Mouse (Mus musculus) kidney, postnatal 0 days (tissue): ENCODE results near the gene Sidt1. TPM values are rescaled to one million over a fixed set of nuclear protein-coding genes. Genes with fewer than 3 reads are reported as not detected.

Experiments
- ATAC-seq: fragments of 200-750 bp; cut with Nextera tagmentation; replicated peaks from 2 replicates; pipeline ENCODE4 v1.8.0; 2017; ENCODE audit warnings: low read depth, moderate number of reproducible peaks, moderate TSS enrichment, moderate library complexity; ENCODE audit not compliant: low FRiP score
- DNase-seq: peaks from one replicate; pipeline ENCODE4 v3.0.0-alpha.2; 2016; ENCODE audit warnings: low spot score
- H3K27ac ChIP-seq: fragments of 300-500 bp; sonication (generic); 2 replicates; pipeline ENCODE4 v1.5.1; 2014; ENCODE audit warnings: mild to moderate bottlenecking
- H3K27me3 ChIP-seq: fragments of 300-500 bp; sonication (generic); 2 replicates; pipeline ENCODE4 v1.6.1; 2014; ENCODE audit warnings: low read length, mixed read lengths; ENCODE audit not compliant: insufficient read depth
- H3K36me3 ChIP-seq: fragments of 300-500 bp; sonication (generic); 2 replicates; pipeline ENCODE4 v1.6.1; 2014; ENCODE audit warnings: low read length, mixed read lengths; ENCODE audit not compliant: insufficient read depth
- H3K4me1 ChIP-seq: fragments of 300-500 bp; sonication (generic); replicated peaks from 2 replicates; pipeline ENCODE4 v1.6.1; 2014; ENCODE audit warnings: antibody characterized with exemption, low read length, mixed read lengths; ENCODE audit not compliant: insufficient read depth
- H3K4me2 ChIP-seq: fragments of 300-500 bp; sonication (generic); 2 replicates; pipeline ENCODE4 v1.6.1; 2014; ENCODE audit warnings: mild to moderate bottlenecking, low read length, moderate library complexity, mixed read lengths
- H3K4me3 ChIP-seq: fragments of 300-500 bp; sonication (generic); replicated peaks from 2 replicates; pipeline ENCODE4 v1.5.1; 2014; ENCODE audit warnings: low read depth, low read length
- H3K9ac ChIP-seq: fragments of 300-500 bp; sonication (generic); 2 replicates; pipeline ENCODE4 v1.6.1; 2014; ENCODE audit warnings: low read depth, low read length
- H3K9me3 ChIP-seq: fragments of 300-500 bp; sonication (generic); replicated peaks from 2 replicates; pipeline ENCODE4 v1.6.1; 2016; ENCODE audit warnings: low read length, inconsistent platforms, mixed read lengths
- CTCF ChIP-seq: IDR thresholded peaks from 2 replicates; pipeline ENCODE4 v1.5.1; 2016; ENCODE audit warnings: antibody characterized with exemption, low read depth, mild to moderate bottlenecking, moderate library complexity
- WGBS: fragments of 180-500 bp; shearing (Covaris S2); extraction: QIAGEN DNeasy Blood & Tissue Kit; methylation state at CpG from one replicate; pipeline ENCODE4 v1.1.7; 2014; 5-methylcytosine and 5-hydroxymethylcytosine counted together
- polyA plus RNA-seq: library from polyadenylated mRNA; unstranded; fragments of >200 nt; fragmentation: Nextera tagmentation; extraction: Ambion mirVana; gene quantifications from 2 replicates; pipeline ENCODE4 v1.2.1, GENCODE M21; 2015

Sidt1 gene
- polyA plus RNA-seq, 1 experiment from 2014 or later, result 1.4 TPM

GRCm38 (mm10) chr16:44226706-44227291, 106.2 kb downstream of the Sidt1 start:
- Histone ChIP-seq H3K27me3 (no peaks in the 10 kb centered on the region), H3K4me1 (no peaks in the 10 kb centered on the region), H3K9ac (no peak overlapping the region), H3K36me3 (0 out of 2 replicates have a peak, but pooled peaks cover 2% of the 10 kb centered on the region), H3K4me2 (no peak overlapping the region), H3K9me3 (no peaks in the 10 kb centered on the region), H3K4me3 (no peak overlapping the region), H3K27ac (no peak overlapping the region)
- 77% methylated on average over 13 of the region's 13 CpGs for WGBS
- TF ChIP-seq CTCF, result no peak
- ATAC-seq (no peak), DNase-seq (no peak)

GRCm38 (mm10) chr16:44221463-44221862, 111.5 kb downstream of the Sidt1 start:
- H3K4me3 ChIP-seq, result no peak overlapping the region
- 74% methylated on average over 6 of the region's 6 CpGs for WGBS
- no peak overlapping the region for H3K27ac ChIP-seq
- ATAC-seq (no peak), DNase-seq (no peak)
- H3K36me3 ChIP-seq, result peaks cover 41% of the 10 kb centered on the region
- H3K27me3 ChIP-seq, result no peaks in the 10 kb centered on the region
- no peaks in the 10 kb centered on the region for H3K9me3 ChIP-seq
- no peak for TF ChIP-seq CTCF
- no peaks in the 10 kb centered on the region for H3K4me1 ChIP-seq
- H3K9ac ChIP-seq, result no peak overlapping the region
- no peak overlapping the region for H3K4me2 ChIP-seq

- 98% methylated on average over 7 of the region's 7 CpGs for WGBS
- Histone ChIP-seq H3K4me1 (no peaks in the 10 kb centered on the region), H3K4me3 (no peak overlapping the region), H3K9ac (no peak overlapping the region), H3K27ac (no peak overlapping the region), H3K4me2 (no peak overlapping the region), H3K27me3 (no peaks in the 10 kb centered on the region), H3K9me3 (no peaks in the 10 kb centered on the region), H3K36me3 (peaks cover 54% of the 10 kb centered on the region)
- TF ChIP-seq CTCF, result no peak
- ATAC-seq, result no peak
- no peak for DNase-seq
Measured at GRCm38 (mm10) chr16:44216417-44216816, 116.6 kb downstream of the Sidt1 start.

- Histone ChIP-seq H3K9ac (no peak overlapping the region), H3K4me2 (no peak overlapping the region), H3K27me3 (no peaks in the 10 kb centered on the region), H3K4me3 (no peak overlapping the region), H3K9me3 (no peaks in the 10 kb centered on the region), H3K27ac (no peak overlapping the region), H3K36me3 (peaks cover 48% of the 10 kb centered on the region), H3K4me1 (no peaks in the 10 kb centered on the region)
- WGBS, result 93% methylated on average over 9 of the region's 9 CpGs
- TF ChIP-seq CTCF, result no peak
- ATAC-seq (no peak), DNase-seq (no peak)
Measured at GRCm38 (mm10) chr16:44215513-44215912, 117.5 kb downstream of the Sidt1 start.

- TF ChIP-seq CTCF, result no peak
- Histone ChIP-seq H3K9me3 (no peaks in the 10 kb centered on the region), H3K4me2 (no peak overlapping the region), H3K9ac (no peak overlapping the region), H3K4me3 (no peak overlapping the region), H3K27ac (no peak overlapping the region), H3K36me3 (peaks cover 26% of the 10 kb centered on the region), H3K27me3 (no peaks in the 10 kb centered on the region), H3K4me1 (no peaks in the 10 kb centered on the region)
- 86% methylated on average over 7 of the region's 7 CpGs for WGBS
- ATAC-seq (no peak), DNase-seq (no peak)
Measured at GRCm38 (mm10) chr16:44212703-44213102, 120.3 kb downstream of the Sidt1 start.

GRCm38 (mm10) chr16:44211054-44211414, 122.0 kb downstream of the Sidt1 start:
- no peak for TF ChIP-seq CTCF

More at GRCm38 (mm10) chr16:44211054-44211414, 122.0 kb downstream of the Sidt1 start:
- DNase-seq, result no peak
- no peak overlapping the region for H3K27ac ChIP-seq
- H3K4me3 ChIP-seq, result no peak overlapping the region
- H3K27me3 ChIP-seq, result no peaks in the 10 kb centered on the region
- H3K4me1 ChIP-seq, result no peaks in the 10 kb centered on the region
- no peaks in the 10 kb centered on the region for H3K9me3 ChIP-seq
- H3K36me3 ChIP-seq, result peaks cover 14% of the 10 kb centered on the region
- H3K9ac ChIP-seq, result no peak overlapping the region
- H3K4me2 ChIP-seq, result no peak overlapping the region
- WGBS, result 68% methylated on average over 1 of the region's 1 CpGs
- ATAC-seq, result no peak; the same call in 1 of the 2 replicates
